Mouse (Mus musculus) G1E (cell line): Measurements from ENCODE around the gene Eif4ebp2.

ENCODE experiments used
- CTCF ChIP-seq: IDR thresholded peaks from 2 replicates; pipeline ENCODE4 v1.5.1; 2012; ENCODE audit warnings: low read depth, low read length, inconsistent platforms, mixed read lengths
- GATA1 ChIP-seq: IDR thresholded peaks from 2 replicates; pipeline ENCODE4 v1.6.1; 2012; ENCODE audit warnings: borderline replicate concordance, low read length, inconsistent platforms, mixed read lengths
- GATA2 ChIP-seq: IDR thresholded peaks from 2 replicates; pipeline ENCODE4 v1.6.1; 2012; ENCODE audit warnings: low read depth, low read length, inconsistent platforms, borderline replicate concordance
- POLR2AphosphoS5 ChIP-seq: IDR thresholded peaks from 2 replicates; pipeline ENCODE4 v1.6.1; 2012; ENCODE audit warnings: low read depth, low read length, inconsistent platforms; ENCODE audit not compliant: insufficient replicate concordance
- TAL1 ChIP-seq: conservative IDR thresholded peaks from 2 replicates; pipeline ENCODE4 v1.6.1; 2012; ENCODE audit warnings: low read depth, low read length, inconsistent platforms, mixed read lengths

DNA sequence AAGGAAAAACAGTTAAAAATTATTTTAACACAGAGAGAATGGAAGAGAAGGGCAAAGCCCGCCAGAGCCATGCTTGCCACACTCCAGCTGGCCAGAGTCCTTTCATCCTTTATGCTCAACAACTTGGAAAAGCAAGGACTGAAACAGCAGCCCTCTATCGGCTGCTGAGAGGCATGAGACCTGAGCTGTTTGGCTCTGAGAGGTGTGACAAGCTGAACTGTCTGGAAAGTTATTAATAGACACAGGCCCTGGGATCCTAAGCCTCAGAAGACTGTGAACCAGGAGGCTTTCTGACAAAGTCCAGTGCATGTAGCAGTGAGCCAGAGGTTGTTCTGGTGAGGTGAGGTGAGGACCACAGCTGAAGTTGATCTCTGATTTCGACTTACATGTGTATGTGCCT, 21.2 kb upstream of the Eif4ebp2 start:
- TF ChIP-seq CTCF (no peak), POLR2AphosphoS5 (no peak), GATA1 (no peak), TAL1 (no peak), GATA2 (no peak)
